In genomic region chr12:77239390-77240061, GRCm38 (mm10) we compare ENCODE assay signal across 8 mouse cellular contexts. TPM values are rescaled to one million over a fixed set of nuclear protein-coding genes. Genes with fewer than 3 reads are reported as not detected.
A peak's percentile ranks its signal among the peaks of the same experiment; 100 is the strongest.
DNase-seq lines count a peak whose midpoint lies in the region; ATAC-seq and TF ChIP-seq lines count a peak whose summit lies in the region.

No protein-coding gene starts in this region.

- no peaks in the 10 kb centered on the region for H3K9me3 ChIP-seq in forebrain, postnatal 0 days (ENCODE audit: low read length)
- H3K9me3 ChIP-seq in midbrain, embryonic 12.5 days: no peaks in the 10 kb centered on the region

- 2% methylated on average over 29 of the region's 29 CpGs for WGBS in forebrain, postnatal 0 days
- 1% methylated on average over 29 of the region's 29 CpGs for whole genome bisulfite sequencing in midbrain, embryonic 12.5 days

- no peak for ATAC-seq in forebrain, postnatal 0 days
- ATAC-seq in midbrain, embryonic 12.5 days (ENCODE audit: low FRiP score, low read depth): peak; percentile 1; the same call in 1 of the 2 replicates

- H3K4me2 ChIP-seq in forebrain, postnatal 0 days (ENCODE audit: low read depth): peak overlapping the region; percentile 78
- peak overlapping the region; percentile 84 for H3K4me2 ChIP-seq in midbrain, embryonic 12.5 days (replicated peaks)

- H3K27ac ChIP-seq in forebrain, postnatal 0 days (ENCODE audit: low read depth, low read length): peak overlapping the region; percentile 98
- peak overlapping the region; percentile 98 for H3K27ac ChIP-seq in layer of hippocampus, adult 2 months
- peak overlapping the region; percentile 96 for H3K27ac ChIP-seq in midbrain, embryonic 12.5 days (replicated peaks)

- H3K27me3 ChIP-seq in forebrain, postnatal 0 days (ENCODE audit: insufficient read depth, low read length): no peaks in the 10 kb centered on the region
- no peaks in the 10 kb centered on the region for H3K27me3 ChIP-seq in midbrain, embryonic 12.5 days

- H3K36me3 ChIP-seq in forebrain, postnatal 0 days (ENCODE audit: insufficient read depth): no peaks in the 10 kb centered on the region
- no peaks in the 10 kb centered on the region for H3K36me3 ChIP-seq in midbrain, embryonic 12.5 days

- H3K4me3 ChIP-seq in forebrain, postnatal 0 days (ENCODE audit: low read depth, low read length): peak overlapping the region; percentile 95
- peak overlapping the region; percentile 98 for H3K4me3 ChIP-seq in layer of hippocampus, adult 2 months
- H3K4me3 ChIP-seq in midbrain, embryonic 12.5 days: peak overlapping the region; percentile 73

- TF ChIP-seq CTCF in forebrain, postnatal 0 days (IDR thresholded peaks at IDR 0.05; ENCODE audit: low read depth): no peak
- TF ChIP-seq CTCF in layer of hippocampus, adult 2 months (conservative IDR thresholded peaks at IDR 0.05): no peak

- DNase-seq in embryo, embryonic 10 days (ENCODE audit: low spot score): peak; percentile 40
- DNase-seq in embryo, embryonic 11 days: no peak
- peak; percentile 22 for DNase-seq in urinary bladder, adult 2 months (ENCODE audit: low spot score)
- no peak for DNase-seq in urinary bladder, postnatal 25 days (ENCODE audit: low spot score)
- DNase-seq in forebrain, postnatal 0 days: peak; percentile 35
- peak; percentile 10 to 13 for DNase-seq in layer of hippocampus, adult 2 months (ENCODE audit: low spot score in 2 of 2)
- DNase-seq in retina, postnatal 1 day: no peak

- 0 out of 2 replicates have a peak, but pooled peaks cover 3% of the 10 kb centered on the region for H3K4me1 ChIP-seq in forebrain, postnatal 0 days (ENCODE audit: insufficient read depth)
- H3K4me1 ChIP-seq in midbrain, embryonic 12.5 days: 0 out of 2 replicates have a peak, but pooled peaks cover 5% of the 10 kb centered on the region

- H3K9ac ChIP-seq in forebrain, postnatal 0 days: peak overlapping the region; percentile 90
- H3K9ac ChIP-seq in midbrain, embryonic 12.5 days (replicated peaks): peak overlapping the region; percentile 80

RNA-seq across cellular contexts. Expression of gene Fut8, which starts 1.6 kb away (rescaled TPM):
- 7.6 and 16.2 TPM in 2 replicates for polyA plus RNA-seq in urinary bladder, adult 2 months (2012; rRNA removed)
- total RNA-seq in forebrain, postnatal 0 days (2014; rRNA removed): 50.2 and 67.0 TPM in 2 replicates
- 47.7 and 63.0 TPM in 2 replicates for polyA plus RNA-seq in forebrain, postnatal 0 days (2015; fragmentation: Nextera tagmentation; extraction: Ambion mirVana)
- 10 to 100 TPM; 76.4 to 81.6 TPM for total RNA-seq in layer of hippocampus, adult 2 months (2021)
- 48.7 and 49.7 TPM in 2 replicates for polyA plus RNA-seq in midbrain, embryonic 12.5 days (2016; fragmentation: Nextera tagmentation; extraction: Ambion mirVana)

Comparison
In these comparisons a context has a peak if more than half of its experiments do, and no peak if none do; other contexts are left out.
1. DNase-seq: peak in embryo, embryonic 10 days (single experiment), urinary bladder, adult 2 months (single experiment), forebrain, postnatal 0 days (single experiment) and layer of hippocampus, adult 2 months (2 of 2); none in embryo, embryonic 11 days (single experiment), urinary bladder, postnatal 25 days (single experiment) and retina, postnatal 1 day (single experiment).
2. Peak in every context shown above with its lines, with median percentiles within 50 percentile points of each other: H3K27ac ChIP-seq and H3K4me3 ChIP-seq.